Mouse (Mus musculus): Measurements from ENCODE around the gene Apopt1. TPM values are rescaled to one million over a fixed set of nuclear protein-coding genes. Genes with fewer than 3 reads are reported as not detected.

Gene Apopt1
- 74.6 and 75.3 TPM in 2 replicates for polyA plus RNA-seq (2021; fragmentation: Nextera tagmentation)
- long read RNA-seq, experiment 1, transcript Apopt1-201 (5 exons, 1,065 nt): major isoform, 64 of 85 reads
- long read RNA-seq, experiment 1, partial matches to known transcripts: 9 of 85 reads
- long read RNA-seq, experiment 1, other reads (novel, unspliced or antisense): 10 of 85 reads
- long read RNA-seq, experiment 2, transcript Apopt1-201 (5 exons, 1,065 nt): major isoform, 16 of 29 reads
- long read RNA-seq, experiment 2, partial matches to known transcripts: 1 of 29 reads
- long read RNA-seq, experiment 2, other reads (novel, unspliced or antisense): 12 of 29 reads

DNA sequence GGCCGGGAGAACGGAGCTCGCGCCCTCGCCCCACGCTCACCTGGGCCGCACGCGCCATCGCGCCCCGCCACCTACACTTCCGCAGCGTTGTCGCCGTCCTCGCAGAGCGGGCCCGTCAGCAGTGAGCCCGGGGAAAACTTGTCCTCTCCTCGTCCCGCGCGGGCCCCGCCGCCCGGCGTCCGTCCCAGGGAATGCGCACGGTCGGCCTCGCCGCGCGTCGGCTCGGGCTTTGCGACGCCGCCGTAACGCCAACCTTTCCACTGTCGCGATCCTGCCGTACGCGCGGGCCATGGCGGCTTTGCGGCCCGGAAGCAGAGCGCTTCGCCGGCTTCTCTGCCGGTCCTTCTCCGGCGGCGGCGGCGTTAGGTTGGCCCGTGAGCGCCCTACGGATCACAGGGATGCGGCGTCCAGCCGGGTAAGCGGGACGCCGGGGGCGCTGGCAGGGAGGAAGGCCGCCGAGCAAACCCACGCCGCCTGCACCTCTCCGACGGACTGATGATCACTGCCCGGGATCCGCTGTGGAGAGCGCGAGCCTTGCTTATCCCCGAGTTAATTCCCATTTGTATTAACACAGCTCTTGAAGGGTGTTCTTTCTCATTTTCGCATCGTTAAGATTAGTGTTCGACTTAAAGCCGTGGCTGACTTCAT lies at the start of gene Apopt1, which contains the start of gene Bag5:
Gene Apopt1, plus strand, starts transcription at position 258 of the 648 bp plus-strand sequence.
Gene Bag5, minus strand, starts transcription at position 254 of the 648 bp plus-strand sequence.

DNA sequence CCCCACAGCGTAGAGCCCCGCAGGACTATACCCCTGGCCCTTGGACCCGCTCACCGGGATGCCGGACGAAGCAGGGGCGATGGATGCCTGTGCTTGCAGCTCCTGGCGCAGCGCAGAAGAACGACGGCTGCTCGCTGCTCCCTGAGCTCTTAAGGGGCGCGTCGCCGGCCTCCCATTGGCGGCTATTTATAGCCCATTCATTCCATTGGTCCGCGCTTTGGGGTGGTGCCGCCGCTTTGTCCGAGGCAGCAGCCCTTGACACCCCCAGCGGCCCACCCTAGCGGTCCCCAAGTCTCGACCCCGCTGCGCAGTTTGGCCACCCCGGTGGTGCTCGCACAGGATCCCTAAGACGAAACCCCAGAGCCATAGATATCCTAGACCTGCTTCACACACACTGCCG lies 40.9 kb upstream of the Apopt1 start, which contains the start of gene Ckb:
Gene Ckb, minus strand, starts transcription at position 163 of the 400 bp plus-strand sequence.

DNA sequence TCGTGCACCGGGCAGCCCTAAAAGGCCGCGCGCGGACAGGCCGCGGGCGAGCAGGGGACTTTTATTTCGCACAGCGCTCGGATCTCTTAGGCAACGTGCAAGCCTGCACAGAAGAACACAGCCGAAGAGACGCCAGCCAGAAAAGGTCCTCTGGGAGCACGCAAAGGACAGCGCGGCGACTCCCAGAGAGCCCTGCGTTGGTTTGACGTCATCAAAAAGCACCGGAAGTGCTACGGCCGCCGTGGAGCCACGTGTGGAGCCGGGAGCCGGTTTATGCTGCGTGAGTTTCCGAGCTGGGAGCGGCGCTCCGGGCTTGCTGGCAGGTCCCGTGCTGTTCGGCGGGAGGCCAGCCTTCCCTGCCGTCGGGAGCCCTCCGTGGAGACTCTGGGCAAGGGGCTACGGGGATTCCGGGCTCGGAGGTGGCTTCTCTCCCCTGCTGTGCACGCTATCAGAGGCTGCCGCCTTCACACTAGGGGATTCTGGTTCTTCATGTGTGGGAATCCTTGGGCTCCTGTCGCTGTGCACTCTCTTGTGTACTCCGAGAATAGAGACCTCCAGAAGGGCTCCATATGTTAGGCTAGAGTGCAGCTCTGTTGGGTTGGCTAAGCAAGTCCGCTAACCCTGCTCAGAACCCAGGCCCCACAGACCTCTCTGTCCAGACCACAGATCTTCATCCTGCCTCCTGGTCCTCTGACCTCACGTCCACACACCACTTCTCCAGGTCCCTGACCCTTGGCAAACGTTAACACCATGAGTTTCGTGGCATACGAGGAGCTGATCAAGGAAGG lies 35.0 kb upstream of the Apopt1 start, which contains the start of gene Trmt61a:
Gene Trmt61a, plus strand, starts transcription at position 224 of the 788 bp plus-strand sequence.

DNA sequence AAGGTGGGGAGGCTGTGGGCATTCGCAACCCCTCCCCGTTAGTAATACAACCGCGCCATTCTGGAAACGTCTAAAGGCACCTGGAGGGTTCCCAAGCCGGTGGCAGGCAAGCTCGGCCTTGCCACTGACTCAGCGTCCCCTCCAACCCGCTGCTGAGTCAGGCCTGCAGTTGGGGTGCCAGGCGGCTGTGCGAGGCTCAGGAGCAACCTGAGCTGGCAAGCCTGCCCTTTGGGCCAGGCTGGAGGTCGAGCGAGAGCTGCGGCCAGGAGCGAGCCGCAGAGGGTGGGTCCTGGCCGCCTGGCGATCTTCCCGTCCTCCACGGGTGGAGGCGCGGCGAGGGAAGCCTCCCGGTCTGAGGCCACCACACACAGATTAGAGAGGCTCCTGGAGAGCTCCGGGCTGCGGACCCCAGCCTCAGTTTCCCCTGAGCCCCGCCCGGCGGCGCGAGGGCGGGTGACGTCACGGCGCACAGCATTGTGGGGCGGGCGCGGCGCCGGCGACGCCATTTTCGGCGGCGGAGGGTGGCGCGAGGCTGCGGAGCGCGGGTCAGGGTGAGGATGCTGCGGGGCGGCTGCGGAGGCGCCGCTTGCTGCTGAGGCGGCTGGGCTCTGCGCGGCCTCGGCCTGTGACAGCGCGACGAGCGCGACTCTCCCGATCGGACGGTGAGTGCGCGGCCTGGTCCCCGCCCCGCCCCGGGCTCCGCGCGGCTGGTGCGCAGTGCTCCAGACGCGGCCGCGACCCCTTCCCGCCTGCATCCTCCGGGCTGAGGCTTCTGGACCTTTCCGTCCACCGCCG lies 45.5 kb downstream of the Apopt1 start, which contains the start of gene Klc1:
Gene Klc1, plus strand, starts transcription at position 469 of the 795 bp plus-strand sequence.

Other genes with a start within 250 kb of the Apopt1 start
- gene Gm266, start 227.4 kb upstream of the Apopt1 start, polyA plus RNA-seq (2021; fragmentation: Nextera tagmentation): 3.0 and 4.5 TPM in 2 replicates
- 397 and 486 TPM in 2 replicates for gene Eif5, start 175.2 kb upstream of the Apopt1 start, polyA plus RNA-seq (2021; fragmentation: Nextera tagmentation)
- 11.7 and 12.7 TPM in 2 replicates for gene Mark3, start 138.7 kb upstream of the Apopt1 start, polyA plus RNA-seq (2021; fragmentation: Nextera tagmentation)
- gene Ckb, start 40.9 kb upstream of the Apopt1 start, polyA plus RNA-seq (2021; fragmentation: Nextera tagmentation): 4,595 and 5,324 TPM in 2 replicates
- 7.3 and 8.3 TPM in 2 replicates for gene Trmt61a, start 35.2 kb upstream of the Apopt1 start, polyA plus RNA-seq (2021; fragmentation: Nextera tagmentation)
- 49.9 and 52.1 TPM in 2 replicates for gene Bag5, start within 50 bp of the Apopt1 start, polyA plus RNA-seq (2021; fragmentation: Nextera tagmentation)
- 361 and 381 TPM in 2 replicates for gene Klc1, start 45.6 kb downstream of the Apopt1 start, polyA plus RNA-seq (2021; fragmentation: Nextera tagmentation)
- gene Xrcc3, start 100.6 kb downstream of the Apopt1 start, polyA plus RNA-seq (2021; fragmentation: Nextera tagmentation): 6.7 and 9.3 TPM in 2 replicates
- gene Zfyve21, start 100.9 kb downstream of the Apopt1 start, polyA plus RNA-seq (2021; fragmentation: Nextera tagmentation): 62.4 and 65.6 TPM in 2 replicates
- gene Ppp1r13b, start 194.8 kb downstream of the Apopt1 start, polyA plus RNA-seq (2021; fragmentation: Nextera tagmentation): 13.1 and 15.3 TPM in 2 replicates